Mouse (Mus musculus): ENCODE data around the gene Cachd1.

The Cachd1 gene

DNA sequence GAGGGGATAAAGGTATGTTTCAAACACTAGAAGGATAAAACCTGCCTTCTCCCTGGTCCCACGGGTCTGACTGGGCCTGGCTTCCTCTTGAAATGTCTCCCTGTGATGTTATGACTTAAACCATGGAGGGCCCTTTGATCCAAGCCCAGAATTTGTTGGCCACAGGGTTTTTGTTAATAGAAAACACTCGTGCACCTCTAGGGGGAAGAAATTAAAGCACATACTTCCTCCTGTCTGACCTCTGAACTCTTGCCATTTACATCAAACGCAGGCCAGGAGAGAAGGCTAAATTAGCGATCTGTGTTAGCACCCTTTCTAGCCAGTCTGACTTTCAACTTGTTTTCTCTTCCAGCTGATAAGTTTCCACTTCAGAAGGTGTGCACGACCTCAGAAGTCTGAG, 19.0 kb downstream of the Cachd1 start:
- no peak for DNase-seq

DNA sequence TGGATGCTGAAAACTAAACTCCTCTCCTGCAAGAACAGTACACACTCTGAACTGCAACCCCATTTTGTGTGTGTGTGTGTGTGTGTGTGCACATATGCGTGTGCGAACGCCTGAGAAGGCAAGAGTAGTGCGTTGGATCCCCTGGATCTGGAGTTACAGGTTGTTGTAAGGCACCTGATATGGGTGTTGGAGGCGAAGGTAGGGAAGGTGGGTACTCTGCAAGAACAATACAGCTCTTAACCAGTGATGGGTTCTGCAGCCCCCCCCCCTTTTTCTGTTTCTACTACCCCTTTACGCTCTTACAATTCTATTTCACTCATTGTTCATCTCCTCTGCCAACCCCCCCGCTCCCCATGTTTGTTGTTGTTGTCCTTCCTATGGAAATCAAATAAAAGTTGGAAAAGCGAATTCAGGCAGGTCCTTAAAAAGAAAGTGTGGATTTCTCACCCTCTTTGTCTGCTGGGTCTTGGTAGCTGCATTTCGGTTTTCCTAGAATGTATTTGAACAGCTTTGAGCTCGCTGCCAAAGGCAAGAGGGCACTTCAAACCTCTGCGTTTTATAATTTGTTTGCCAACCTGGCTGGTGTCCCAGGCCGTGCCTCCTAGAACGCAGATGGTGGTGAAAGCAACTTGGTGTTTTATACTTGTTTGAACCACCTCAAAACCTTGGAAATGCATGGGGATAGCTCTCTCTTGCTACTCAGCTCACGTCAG, 24.4 kb downstream of the Cachd1 start:
- DNase-seq: no peak

DNA sequence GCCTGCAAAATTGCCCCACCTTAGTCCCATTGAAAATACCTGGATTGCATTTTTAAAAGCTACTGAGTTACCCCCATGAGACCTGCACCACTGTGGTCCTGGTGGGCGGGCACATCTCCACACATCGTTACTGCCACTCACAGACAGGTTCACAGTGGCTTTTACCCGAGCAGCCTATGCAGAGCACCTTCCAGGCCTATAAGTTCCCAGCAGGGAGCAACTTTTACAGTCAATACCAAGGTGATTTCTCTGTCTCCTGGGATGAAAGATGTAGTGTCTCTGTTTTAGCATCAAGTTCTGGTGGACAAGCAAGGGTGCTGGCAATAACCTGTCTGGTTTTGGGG, 24.9 kb downstream of the Cachd1 start:
- DNase-seq: no peak

DNA sequence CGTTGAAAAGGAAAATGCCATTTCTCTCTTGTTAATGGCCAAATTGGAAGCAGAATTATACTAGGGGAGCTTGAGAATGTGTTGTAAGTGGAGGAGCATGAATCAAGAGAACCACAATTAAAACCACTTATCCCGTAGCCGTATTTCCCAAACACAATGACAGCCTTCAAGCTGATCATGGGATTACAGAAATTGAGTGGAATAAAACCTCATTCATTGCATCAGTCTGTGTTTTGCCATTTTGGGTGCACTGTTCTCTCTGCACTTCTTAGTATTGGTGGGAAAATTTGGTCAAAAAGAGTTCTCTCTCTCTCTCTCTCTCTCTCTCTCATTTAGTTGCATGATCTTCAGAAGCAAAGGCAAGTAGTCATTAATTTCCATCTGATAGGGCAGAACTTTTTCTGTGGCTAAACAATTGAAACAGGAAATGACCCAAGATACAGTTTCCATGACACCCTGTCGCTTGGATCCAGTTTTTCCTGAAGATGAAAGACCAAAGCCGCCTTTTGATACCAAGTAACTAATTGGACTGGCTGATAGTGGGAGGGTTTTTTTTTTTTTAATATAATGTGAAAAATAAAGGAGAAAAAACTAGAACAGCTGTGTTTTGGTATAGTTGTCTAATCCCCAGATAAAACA, 34.7 kb downstream of the Cachd1 start:
- DNase-seq: no peak

DNA sequence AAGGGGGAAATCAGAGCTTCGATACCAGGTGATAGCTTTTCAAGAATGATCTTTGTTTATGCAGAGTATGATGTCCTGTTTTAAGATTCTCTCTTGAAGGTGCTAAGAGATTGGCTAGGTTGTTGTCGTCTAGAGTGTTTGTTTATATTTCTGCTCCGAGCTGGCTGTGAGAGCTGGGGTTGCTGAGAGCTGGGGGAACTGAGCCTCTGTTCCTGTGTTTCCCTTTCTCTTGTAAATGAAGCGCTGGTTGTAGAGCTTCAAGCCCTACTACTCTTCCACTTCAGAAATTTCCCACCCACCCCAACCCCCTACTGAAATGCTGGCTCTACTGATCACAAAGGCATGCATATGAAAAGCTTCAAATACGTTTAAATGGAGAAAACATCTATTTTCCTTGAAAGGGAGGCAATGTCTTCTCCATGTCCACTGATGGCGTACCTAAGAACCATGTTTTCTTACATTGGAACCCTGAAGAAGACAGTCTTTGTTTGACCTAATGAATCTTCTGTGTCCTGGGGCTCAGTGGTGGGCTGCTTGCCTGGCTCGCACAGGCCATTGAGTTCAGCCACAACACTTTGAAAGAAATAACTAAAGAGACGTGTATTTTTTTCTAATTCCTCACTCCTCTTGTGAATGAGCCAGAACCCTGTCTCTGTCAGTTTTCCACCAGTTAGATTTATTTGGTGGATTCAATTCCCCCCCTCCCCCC, 35.5 kb downstream of the Cachd1 start:
- no peak for DNase-seq

DNA sequence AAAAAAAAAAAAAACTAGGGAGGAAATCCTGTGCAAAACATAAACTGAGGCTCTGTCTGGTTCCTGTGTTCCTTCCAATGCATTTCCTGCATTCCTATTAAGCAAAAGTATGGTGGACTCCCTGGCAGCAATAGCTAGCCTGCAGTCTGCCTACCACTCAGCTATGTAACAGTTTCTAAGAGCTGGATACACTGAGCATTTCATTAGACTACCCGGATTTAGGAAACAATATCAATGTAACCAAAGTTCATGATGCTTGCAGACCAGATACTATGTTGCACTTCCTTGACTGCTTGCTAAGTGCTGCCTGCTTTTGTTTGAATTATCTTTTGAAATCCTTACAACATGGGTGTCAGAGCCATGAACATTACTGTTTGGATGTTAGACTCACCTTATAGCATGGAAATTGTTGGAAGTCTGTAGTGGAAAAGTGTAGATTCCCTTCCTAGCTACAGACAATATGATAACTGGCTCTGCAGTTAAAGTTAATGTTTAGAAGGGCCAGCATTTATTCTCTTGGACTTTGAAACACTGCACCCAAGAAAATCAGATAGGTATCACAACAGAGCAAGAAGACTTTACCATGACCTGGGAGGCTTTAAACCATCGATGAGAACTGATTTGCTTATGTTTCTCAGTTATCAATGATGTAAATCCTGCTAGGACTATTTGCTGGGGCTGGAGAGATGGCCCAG, 37.4 kb downstream of the Cachd1 start:
- DNase-seq: no peak

DNA sequence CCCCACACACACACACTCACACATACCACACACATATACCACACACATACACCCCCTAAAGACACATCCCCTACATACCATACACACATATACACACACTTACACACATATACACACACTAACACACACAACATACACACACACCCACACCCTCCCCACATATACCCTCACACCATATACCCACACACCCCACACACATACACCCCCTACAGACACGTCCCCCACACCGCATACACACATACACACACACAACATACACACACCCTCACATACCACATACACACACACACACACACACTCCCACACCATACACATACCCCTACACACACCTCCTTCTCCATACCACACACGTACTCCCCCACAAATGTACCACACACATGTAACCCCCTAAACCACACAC, 42.8 kb downstream of the Cachd1 start:
- DNase-seq: no peak

DNA sequence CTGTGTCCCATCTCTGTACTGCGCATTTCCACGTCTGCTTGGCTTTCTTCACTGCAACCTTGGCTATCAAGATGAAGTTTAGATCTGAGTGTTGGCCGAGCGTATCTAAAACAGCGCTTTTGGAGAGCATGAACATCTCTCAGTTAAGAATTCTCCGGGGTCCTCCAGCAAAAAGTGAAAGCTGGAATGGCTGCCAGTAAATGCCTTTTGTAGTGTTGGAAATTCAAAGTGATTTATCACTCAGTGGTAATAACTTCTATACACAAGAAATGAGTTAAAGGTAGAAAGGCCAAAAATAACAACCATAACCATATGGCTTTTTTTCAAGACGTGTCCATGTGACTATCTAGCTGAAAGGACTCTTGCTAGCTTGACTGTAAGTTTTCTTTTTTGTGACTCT, 46.1 kb downstream of the Cachd1 start:
- DNase-seq: no peak

DNA sequence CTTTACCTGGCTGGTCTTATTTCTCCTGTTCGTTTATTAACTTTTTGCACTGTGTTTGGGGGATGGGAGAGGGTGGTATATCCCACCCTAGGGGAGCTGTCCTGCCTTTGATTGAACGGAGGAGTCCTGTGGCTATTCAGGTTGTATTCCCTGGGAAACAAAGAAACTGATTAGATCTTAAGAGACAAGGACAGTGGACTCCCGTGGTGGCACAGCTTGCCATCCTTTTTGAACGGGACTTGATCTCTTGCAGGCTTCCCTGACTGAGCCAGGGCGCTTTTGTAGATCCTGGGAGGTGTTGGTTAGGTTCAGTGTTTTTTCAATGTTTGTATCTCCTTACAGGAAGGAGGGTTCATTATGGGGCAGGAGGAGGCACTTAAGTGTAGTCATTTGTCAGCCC, 50.9 kb downstream of the Cachd1 start:
- no peak for DNase-seq

DNA sequence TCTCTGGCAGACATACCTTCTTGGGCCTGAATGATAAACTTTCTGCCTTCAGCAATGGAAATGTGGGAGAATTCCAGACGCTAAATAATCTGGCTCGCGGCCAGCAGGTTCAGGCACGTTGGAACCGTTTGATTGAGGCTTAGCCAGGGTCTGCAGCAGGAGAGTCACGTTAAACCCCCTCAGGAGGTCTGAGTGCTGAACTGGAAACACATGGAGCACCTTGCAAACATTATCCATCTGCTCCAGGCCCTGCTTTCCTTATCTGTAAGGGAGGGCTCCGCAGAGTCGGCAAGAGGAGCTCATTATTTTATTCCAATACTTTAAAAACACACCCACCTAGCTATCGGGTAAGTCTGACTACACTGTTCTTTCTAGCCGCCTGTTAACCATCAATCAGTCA, 52.3 kb downstream of the Cachd1 start:
- DNase-seq: no peak

DNA sequence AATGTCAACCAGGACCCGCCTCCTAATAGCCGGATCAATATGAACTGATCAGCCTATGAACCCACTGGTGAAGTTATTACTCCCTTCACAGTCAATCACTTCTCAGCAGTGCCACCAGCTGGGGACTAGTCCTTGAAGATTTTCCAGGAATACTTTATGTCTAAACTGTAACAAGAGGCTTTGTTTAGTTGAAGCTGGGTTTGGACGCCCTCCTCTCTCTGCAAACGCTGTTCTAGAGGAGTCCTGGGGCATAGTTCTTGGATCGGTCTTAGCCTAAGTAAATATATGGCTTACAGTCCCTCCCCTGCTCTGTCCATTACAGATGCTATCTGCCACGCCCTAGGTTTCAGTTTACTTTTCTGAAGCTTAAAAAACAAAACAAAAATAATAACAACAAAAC, 60.7 kb downstream of the Cachd1 start:
- no peak for DNase-seq

DNA sequence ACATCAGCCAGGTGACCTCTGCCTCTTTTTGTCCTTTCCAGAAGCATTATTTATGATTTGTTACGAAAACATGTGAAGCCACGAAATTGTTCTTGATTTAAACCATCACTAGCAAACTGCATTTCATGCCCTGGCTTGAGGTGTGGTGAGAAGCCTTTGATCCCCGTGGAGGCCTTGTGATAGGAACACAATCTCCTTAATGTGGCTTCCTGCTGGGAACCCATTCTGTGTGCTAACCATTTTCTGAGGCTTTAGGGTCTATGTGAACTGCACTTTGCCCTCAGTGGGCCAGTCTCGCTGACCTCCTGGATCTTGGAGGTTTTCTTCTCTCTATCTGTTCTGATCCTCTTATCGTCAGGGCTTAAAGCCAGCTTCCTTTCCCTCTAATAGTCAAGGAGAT, 66.2 kb downstream of the Cachd1 start:
- no peak for DNase-seq

DNA sequence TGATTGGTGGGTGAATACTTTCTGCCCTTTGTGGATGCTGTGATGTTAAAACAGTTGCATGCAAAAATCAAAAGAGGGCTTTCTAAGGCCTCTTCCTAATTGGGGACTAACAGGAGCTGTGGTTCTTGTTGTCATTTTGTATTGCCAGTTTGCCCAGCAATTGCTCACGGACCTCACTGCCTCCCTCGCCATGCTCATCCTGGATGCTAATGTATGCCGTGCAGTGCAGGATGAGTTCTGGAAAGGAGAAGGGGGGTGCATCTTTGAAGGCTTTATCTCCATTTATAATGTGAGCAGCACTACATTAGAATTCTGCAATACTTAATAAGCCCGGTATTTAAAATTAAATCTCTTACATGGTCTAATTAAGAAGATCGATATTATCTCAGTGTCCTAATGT, 66.6 kb downstream of the Cachd1 start:
- no peak for DNase-seq

DNA sequence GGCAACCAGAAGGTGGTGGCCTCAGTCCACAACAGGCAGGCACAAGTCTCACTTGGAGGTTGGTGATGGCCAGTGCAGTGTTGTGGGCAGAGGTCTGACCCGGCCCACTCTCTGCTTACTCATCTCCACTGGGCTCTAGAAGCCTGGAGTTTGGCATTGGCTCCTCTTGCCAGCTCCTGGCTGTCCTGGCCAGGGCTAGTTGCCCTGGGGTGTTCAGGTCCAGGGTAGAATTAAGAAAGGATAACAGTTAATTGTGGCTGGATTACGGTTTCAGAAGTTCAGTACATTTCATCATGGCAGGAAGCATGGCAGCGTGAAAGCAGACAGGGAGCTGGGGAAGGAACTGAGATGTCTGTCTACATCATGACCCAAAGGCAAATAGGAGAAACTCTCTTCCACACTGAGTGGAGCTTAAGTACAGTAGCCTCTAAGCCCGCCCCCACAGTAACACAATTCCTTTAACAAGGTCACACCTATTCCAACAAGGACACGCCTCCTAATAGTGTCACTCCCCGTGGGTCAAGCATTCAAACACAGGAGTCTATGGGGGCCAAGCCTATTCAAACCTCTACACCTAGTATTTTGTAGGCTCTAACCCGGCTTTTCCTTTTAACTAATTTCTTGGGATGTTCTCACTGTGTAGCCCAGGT, 74.5 kb downstream of the Cachd1 start:
- DNase-seq: no peak

DNA sequence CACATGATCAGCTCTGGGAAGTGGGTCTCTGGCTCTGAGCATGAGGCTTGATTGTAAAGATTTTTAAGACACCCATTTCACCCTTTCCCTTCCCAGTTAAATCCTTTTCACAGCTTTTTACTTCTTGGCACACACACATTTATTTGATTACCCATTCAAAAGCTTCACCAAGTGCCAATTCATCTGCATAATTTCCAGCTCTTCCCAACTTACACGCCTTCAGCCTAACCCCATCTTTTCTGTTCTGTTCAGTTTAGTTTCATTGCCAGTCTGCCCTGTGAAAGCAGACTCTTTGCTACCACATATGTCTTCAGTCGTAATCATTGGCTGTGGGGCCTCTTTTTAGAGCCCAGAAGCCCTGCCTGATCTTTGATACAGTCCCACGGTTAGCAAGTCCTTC, 76.0 kb downstream of the Cachd1 start:
- no peak for DNase-seq

DNA sequence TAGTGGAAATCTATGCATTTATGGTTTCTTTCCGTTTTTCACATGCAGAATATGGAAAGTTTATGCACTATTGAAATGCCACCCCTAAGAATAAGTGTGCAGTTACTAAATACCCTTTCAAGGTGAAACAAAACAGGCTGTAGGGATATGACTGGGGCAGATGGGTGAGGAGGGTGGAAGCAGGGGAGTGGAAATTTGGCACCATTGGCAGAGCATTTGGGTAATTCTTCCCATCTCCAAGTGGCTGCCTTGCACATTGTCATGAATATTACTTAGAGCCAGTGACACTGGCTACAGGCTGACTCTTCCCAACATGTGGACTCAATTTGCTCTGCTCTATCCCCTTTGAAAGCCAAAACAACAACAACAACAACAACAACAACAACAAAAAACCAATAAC, 77.0 kb downstream of the Cachd1 start:
- DNase-seq: no peak

DNA sequence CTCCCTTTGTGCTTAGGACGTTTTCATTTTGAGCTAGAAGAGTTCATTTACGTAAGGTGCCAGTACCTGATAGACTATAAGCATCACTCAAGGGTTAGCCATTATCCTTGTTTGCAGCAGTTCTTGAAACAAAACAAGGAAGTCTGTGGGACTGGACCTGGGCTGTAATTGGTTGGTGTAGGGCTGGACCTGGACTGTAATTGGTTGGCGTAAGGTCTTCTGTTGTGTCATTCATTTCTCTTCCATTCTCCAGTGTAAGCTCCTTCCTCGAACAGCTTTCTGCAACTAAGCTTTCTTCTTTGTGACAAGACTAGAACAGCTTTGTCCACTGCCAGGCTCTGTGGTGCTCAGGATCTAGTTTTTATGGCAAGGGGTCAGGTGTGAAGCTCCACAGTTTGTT, 78.9 kb downstream of the Cachd1 start:
- DNase-seq: no peak

DNA sequence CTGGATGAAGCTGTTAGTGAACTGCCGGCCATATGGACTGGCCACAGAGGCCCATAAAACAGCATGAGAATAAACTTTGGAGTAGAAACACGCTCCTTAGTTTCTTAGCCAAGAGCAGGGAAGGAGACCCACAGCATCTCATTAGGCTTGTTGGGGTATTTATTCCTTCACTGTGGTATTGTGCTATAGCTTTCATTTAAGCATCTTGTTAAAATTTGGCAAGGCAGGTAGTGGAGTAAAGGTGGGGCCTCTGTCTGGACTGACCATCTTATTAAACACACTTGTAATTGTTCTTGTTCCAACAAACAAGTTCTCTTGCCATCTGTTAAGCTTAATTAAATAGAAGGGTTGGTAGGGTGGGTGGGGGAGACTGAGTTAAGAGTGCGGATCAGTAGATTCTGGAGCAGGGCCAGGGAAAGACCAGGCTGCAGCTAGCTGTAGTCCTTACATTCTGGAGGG, 81.0 kb downstream of the Cachd1 start:
- DNase-seq: no peak

DNA sequence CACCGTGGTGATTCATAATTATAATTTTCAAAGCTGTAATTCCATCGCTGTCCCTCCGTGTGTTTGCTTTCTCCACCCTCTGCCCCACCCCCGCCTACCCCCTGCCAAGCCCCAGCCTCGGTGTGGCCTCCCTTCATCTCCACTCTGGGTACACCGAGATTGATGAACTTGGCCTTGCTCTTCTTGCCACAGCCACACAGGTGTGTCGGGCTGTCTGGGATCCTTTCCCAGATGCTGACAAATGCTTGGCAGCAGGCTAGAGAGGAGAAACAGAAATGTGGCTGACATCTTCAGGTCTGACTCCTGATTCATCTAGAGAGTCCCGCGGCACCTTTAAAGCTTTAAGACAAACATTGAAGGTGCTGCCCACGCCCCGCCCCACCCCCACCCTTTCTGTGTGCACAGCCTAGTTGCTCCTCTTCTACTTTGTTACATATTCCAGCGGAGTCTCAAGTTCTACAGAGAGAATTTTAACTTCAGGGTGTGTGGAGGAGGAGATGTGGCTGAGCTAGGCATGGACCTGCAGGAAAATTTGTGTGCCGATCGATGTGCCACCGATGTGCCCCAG, 87.5 kb downstream of the Cachd1 start:
- DNase-seq: no peak

DNA sequence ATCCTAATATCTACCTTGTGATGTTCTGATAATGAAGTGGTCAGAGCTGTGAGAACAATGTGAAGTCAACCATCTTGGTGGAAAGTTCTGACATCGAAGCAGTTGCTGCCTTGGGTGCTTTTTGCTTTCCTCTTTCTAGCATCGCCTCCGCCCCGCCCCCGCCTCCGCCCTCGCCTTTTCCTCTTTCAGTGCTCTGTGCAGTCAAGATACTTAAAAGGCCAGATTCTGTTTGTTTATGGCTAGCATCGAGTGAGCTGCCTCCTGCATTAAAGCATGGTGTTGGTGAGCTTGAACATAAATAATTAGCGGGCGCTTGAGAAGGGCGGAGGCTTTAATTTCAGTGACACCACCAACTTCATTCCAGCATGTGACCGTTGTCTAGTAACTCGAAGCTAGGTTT, 88.9 kb downstream of the Cachd1 start:
- DNase-seq: no peak

DNA sequence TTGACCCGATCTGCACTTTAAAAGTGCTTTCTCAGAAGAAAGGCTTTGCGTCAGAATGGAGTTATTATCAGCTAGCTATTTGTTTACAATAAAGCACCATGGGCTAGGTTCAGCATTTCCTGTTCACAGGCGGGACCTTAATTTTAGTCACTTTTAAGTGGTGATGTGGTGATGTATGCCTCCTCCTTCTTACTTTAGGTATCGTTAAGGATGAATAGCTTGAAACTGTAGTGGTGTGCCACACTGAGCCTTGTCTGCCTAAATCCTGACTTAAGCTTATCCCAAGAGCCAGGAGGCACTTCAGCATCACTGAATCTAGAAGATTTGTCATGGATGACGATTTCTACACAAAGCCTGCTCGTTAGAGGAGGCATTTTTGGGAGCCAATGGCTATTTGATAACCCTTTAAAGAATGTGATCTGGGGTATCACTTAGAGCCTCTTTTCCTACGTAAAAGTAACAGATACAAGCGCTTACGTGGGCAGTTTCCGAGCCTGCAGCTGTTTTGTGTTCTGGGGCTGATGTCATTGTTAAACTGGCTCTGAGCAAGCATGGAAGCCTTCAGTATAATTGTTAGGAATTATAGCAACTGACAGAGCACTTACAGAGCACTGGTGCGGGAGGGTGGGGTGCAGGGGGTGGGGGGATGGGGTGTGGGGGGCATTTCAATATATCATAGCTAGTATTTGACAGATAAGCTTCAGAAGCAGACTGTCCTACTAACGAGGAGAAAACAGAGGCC, 89.7 kb downstream of the Cachd1 start:
- no peak for DNase-seq

DNA sequence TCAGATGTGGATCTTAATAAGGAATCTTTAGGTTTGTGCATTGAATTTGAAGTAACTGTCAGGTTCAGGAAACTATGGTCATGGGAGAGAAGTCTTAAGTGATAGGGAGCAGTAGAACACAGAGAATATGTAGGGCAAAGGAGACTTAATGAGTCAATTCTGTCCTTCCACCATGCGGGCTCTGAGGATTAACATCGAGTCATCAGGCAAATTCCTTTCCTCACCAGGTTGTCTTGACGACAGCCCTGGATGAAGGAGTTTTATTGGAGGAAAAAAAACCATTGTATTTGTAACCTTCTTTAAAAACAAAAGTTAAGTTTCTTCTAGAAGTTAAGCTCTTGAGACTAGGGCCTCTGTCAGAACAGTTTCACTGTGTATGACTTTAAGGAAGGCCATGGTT, 100.9 kb downstream of the Cachd1 start:
- DNase-seq: no peak
